Mouse (Mus musculus) thymus, postnatal 25 days (tissue): ENCODE results near the gene Zdhhc14.

Source experiments
- DNase-seq: peaks from one replicate; pipeline ENCODE4 v3.0.0; 2022

Zdhhc14 gene

GRCm38 (mm10) chr17:5794276-5794675, 301.9 kb downstream of the Zdhhc14 start:
- DNase-seq: no peak

- no peak for DNase-seq
Observed at GRCm38 (mm10) chr17:5795369-5795768, 303.0 kb downstream of the Zdhhc14 start.

GRCm38 (mm10) chr17:5795878-5796277, 303.5 kb downstream of the Zdhhc14 start:
- peak; percentile 81 for DNase-seq

GRCm38 (mm10) chr17:5797124-5797760, 304.9 kb downstream of the Zdhhc14 start:
- DNase-seq: no peak

GRCm38 (mm10) chr17:5798221-5798801, 306.0 kb downstream of the Zdhhc14 start:
- peak; percentile 45 for DNase-seq

- DNase-seq: no peak
Observed at GRCm38 (mm10) chr17:5798900-5799299, 306.5 kb downstream of the Zdhhc14 start.

- DNase-seq: no peak
Observed at GRCm38 (mm10) chr17:5799396-5800021, 307.2 kb downstream of the Zdhhc14 start.

- no peak for DNase-seq
Observed at GRCm38 (mm10) chr17:5800254-5800653, 307.9 kb downstream of the Zdhhc14 start.

GRCm38 (mm10) chr17:5800824-5801560, 308.6 kb downstream of the Zdhhc14 start:
- DNase-seq: no peak

- DNase-seq: peak; percentile 64
Observed at GRCm38 (mm10) chr17:5801761-5802655, 309.7 kb downstream of the Zdhhc14 start.

GRCm38 (mm10) chr17:5802656-5802955, 310.2 kb downstream of the Zdhhc14 start:
- DNase-seq: peak; percentile 55
